Mouse (Mus musculus) lung, postnatal 36 days (tissue): ENCODE results near the gene Nr1i3.

Source experiments
- DNase-seq: peaks from one replicate; pipeline ENCODE4 v3.0.0; 2022; ENCODE audit warnings: mixed read lengths

Nr1i3 gene

GRCm38 (mm10) chr1:171213801-171214496, at the start of gene Nr1i3:
TSS of gene Nr1i3 (plus strand) at chr1:171213970.
- no peak for DNase-seq

DNA sequence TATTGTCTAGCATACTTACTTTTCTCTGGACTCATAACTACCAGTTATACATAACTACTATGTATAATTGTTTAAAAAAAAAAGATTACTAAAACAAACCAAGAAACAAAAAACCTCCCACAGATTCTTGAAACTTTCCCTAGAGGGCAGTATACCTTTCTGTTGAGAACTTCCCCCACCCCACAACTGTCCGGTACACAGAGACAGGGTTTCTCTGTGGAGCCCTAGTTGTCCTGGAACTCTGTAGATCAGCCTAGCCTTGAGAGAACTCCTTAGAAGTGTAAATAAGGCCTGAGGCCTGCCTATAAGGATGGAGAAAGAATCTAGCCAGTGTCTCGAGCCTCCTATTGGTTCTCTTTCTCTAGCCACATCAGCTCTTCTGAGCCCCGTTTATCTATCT, 49.5 kb upstream of the Nr1i3 start:
- DNase-seq = peak; percentile 54

DNA sequence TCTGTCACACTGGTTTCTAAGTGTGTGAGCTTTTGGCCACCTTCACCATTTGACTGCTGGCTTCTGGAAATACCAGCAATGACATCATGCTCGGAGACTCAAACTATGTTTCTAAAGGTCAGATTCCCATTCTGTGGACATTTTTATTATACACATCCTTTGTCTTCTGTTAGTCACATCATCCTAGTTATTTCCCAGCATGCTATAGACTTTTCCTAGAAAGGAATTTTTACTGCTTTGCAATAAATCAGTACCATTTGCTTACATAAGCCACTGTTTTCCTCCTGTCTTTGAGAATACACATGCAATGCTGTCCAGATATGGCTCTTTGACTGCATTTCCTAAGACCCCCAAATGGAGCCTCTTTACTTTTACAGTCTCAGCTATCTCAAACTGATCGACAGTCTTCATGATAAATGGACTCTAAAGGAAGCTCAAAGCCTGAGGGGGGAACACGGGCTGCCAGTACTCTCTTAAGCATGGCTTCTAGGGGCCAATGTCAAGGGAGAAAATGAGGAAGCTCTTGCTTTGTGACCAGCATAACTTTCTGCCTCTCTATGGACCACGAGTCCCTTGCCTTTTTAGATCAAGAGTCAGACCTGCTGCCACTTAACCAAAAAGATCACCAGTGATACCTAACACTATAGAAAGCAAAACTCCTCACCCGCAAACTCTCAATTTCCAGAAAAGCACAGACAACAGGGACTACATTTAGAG, 48.0 kb upstream of the Nr1i3 start:
- DNase-seq = no peak

DNA sequence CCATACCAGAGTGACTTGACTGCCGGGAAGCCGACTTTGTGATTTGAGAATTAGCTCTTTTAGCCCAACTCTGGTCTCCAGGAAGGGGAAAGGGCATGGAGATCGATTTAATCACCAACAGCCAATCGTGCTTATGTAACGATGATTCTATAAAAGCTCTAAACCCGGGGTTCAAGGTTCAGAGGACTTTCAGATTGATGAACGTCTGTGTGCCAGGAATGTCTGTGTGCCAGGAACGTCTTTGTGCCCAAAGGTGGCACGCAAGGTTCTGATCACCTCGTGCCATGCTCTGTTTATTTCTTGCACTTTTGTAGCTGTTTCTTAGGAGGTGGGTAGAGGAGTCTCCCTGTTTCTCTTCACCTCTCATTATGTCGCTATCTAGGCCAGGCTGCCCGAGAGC, 44.9 kb upstream of the Nr1i3 start:
- DNase-seq = no peak

DNA sequence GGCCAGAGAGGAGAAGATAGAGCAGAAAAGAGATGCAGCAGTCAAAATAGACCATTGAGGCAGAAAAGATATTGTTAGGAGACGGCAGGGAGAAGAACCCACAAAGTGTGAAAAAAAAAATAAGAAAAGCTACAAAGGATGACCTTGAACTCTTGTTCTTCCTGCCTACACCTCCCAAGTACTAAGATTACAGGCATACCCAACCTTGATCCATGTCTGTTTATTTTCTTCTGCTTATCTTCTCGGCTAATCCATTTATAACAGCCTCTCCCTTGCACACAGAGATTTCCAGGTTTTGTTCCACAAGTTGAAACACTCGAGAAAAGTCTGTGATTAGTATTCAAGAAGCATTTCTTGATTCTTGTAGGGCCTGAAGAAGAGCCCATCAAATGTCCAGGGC, 43.9 kb upstream of the Nr1i3 start:
- DNase-seq = no peak

- DNase-seq = peak; percentile 50
These were observed 42.6 kb upstream of the Nr1i3 start for GRCm38 (mm10) chr1:171171138-171171537.

- DNase-seq = no peak
These were observed 41.0 kb upstream of the Nr1i3 start for GRCm38 (mm10) chr1:171172779-171173178.

GRCm38 (mm10) chr1:171179487-171180171, 34.1 kb upstream of the Nr1i3 start:
- no peak for DNase-seq

DNA sequence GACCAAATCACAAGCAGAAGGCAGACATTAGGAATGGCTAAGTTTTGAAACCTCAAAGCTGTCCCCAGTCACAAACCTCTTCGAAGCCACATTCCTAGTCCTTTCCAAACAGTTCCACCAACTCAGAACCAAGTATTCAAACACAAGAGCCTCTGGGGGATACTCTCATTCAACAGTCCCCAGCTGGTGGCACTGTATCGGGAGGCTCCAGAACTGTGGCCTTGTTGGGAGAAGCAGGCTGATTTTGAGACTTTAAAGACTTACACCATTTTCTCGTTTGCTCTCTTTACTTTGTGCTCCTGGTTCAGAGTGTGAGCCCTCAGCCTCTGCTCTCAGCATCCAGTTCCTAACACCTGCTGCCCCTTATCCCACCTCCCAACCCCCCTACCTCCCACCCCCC, 30.7 kb upstream of the Nr1i3 start:
- no peak for DNase-seq

- peak; percentile 44 for DNase-seq
These were observed 30.1 kb upstream of the Nr1i3 start for GRCm38 (mm10) chr1:171183620-171184019.

DNA sequence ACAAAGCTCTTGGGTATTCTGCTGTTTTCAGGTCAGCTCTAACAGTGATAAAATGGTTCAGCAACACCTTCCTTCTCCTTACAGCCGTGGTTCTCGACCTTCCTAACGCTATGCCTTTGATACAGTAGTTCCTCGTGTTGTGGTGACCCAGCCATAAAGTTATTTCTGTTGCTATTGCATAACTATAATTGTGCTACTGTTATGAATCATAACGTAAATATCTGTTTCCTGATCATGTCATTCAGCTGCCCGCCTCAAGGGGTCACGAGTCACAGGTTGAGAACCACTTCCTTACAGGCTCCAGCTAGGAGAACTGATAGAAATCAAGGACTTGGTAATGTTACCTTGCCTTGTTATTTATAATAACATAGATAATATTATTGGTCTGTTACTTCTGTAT, 29.5 kb upstream of the Nr1i3 start:
- DNase-seq = peak; percentile 91

- DNase-seq = no peak
These were observed 28.1 kb upstream of the Nr1i3 start for GRCm38 (mm10) chr1:171185655-171186054.

DNA sequence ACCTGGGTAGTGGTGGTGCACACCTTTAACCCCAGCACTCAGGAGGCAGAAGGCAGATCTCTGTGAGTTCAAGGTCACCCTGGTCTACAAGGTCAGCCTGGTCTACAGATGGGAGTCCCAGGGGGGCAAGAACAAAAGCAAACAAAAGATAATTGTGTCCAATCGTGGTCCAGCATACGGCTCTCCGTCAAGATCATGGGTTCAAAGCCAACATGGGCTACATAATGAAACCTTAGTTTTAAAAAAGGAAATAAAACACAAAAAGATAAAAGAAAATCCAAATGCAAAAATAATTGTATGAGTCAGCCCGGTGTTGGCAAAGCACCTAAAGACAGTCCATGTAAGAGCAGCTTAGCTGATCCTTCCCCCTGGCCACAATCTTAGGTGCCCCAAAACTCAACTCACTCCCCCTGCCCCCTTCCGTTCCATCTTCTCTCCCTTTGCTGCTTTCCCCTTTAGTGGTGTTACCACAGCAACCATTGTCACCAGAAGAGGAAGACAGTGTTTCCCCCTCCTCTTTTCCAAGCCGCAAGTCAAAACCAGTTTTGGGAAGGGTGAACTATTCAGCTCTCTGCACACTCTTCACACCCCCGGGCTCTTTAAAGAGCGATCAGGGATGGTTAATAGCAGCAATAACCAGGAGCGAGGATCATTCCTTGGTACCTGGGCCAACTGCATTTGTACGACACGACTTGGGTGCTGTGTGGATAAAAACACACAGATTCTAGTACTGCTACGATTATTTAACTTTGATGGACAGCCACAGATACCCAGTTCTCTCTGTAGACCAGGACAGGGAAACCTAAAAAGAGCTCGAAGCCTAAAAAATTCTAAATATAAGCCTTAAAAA, 25.7 kb upstream of the Nr1i3 start:
- DNase-seq = no peak

DNA sequence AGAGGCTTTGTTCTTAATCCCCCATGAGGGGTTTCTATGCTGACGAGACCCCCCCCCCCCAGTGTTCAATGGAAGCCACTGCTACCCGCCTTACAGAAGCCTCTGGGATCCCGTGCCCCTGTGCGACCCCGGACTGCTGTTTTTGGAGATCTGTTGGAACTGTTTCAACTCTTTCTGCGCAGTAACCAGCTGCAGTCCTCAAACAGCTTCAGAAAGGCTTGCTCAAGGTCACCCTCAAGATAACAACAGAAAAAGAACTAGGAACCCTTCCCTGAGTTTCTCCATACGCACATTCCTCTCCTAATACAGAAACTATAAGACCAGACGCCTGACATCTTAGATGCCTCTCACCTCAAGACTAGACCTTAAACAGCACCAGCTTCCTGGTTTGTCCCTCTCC, 24.7 kb upstream of the Nr1i3 start:
- no peak for DNase-seq

DNA sequence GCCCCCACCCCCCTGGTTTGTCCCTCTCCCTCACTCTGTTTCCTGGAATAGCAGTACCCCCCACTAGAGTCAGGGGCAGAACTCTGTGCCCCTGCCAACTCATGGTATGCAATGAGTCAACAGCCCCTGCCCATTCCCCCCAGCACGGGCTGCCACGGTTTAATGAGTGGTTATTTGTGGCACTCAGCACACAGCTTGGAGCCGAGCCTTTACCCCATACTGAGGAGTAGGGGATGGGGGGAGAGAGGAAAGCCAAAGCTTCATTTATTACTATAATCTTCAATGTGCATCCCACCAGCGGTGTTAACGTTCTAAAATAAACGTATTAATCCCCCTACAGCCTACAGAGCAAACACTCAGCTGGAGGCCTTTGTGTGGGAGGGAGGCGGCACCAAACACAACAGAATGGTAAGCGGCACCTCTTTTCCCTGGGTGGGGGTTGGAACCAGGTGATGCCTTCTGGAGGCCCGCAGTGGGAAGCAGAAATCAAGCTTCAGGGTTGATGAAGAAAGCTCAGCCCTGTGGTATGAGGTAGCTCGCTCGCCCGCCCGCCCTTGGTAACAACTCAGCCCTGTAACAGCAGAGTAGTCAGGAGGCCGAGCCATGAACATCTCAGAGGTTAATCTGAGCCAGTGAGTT, 24.2 kb upstream of the Nr1i3 start:
- DNase-seq = no peak

DNA sequence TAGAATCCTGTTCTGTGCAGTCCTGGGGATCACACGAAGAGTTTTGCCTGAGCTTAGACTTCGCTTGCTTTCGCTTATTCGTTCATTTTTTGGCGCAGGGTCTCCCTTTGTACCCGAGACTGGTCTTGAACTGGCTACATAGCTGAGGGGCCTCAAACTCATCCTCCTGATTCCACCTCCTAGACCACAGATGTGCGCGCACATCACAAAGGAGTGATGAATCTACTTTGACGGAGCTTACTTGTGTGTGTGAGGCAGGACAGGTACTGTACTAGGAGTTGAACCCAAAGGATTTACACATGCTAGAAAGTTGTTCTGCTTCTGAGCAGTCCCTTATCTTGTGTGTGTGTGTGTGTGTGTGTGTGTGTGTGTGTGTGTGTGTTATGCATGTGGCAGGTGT, 22.9 kb upstream of the Nr1i3 start:
- DNase-seq = no peak

GRCm38 (mm10) chr1:171192283-171192682, 21.5 kb upstream of the Nr1i3 start:
- no peak for DNase-seq

DNA sequence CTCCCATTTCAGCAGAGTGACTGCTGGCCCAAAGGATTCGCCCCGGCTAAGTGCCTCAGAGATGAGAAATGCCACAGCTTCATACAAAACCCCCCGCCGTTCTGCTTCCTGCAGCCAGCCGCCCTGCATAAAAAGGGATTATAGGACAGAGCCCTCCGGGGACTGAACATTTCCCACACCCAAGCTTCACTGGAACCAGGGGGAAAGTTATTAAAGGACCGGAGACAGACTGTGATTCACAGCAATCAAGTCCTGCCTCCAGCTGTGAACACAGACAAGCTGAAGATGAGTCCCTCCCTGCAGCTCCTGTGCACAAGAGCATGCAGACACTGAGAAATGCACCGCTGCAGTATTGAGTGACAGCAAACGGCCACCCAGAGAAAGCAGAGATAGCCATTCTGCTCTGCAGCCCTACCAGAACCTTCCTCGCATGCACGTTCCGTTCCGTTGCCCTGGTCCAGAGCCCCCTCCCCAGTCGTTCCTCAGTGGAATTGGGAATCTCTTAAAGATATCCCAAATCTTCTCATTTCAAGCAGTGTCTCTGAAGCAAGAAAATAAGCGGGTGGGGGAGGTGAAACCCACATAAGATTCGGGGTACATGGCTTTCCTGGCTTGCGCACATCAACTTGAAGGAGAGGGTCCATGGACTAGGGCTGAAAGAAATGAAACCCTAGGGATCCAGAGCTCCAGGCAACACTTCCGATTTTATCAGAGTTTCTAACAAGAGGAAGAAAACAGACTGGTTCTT, 20.5 kb upstream of the Nr1i3 start:
- DNase-seq = no peak

- DNase-seq = no peak
These were observed 19.6 kb upstream of the Nr1i3 start for GRCm38 (mm10) chr1:171193911-171194830.

- no peak for DNase-seq
These were observed 18.5 kb upstream of the Nr1i3 start for GRCm38 (mm10) chr1:171195046-171195822.
